Mouse (Mus musculus): ENCODE measurements at regions not wholly inside any gene's neighbourhood (a gene's known extent, or its start where the extent isn't known, plus 50 kb on each side); places are given as distances from the start of the nearest gene placed in this dataset.
"Not testable (repeated sequence)": the region's sequence is repeated elsewhere in the genome, so short reads cannot be mapped to it uniquely, and the experiment has no call there.

DNA sequence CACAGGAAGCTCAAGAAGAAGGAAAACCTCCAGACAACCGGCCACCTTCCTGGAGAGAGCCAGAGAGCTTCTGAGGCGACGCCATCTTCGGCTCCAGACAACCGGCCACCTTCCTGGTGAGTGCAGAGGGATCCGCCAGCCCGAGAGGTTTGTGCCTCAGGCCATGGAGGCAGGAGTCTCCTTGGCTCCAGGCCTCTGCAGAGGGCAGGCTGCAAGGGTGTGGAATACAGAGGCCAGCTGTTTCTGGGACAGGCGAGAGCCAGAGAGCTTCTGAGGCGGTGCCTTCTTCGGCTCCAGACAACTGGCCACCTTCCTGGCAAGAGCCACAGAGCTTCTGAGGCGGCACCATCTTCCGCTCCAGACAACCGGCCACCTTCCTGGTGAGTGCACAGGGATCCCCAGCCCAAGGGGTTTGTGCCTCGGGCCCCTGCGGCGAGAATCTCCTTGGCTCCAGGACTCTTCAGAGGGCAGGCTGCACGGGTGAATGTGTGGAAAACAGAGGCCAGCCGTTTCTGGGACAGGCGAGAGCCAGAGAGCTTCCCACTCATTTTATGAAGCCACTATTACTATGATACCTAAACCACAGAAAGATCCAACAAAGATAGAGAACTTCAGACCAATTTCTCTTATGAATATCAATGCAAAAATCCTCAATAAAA is 441.4 kb downstream of the Arl6ip6 start:
- DNase-seq: not testable (repeated sequence)

DNA sequence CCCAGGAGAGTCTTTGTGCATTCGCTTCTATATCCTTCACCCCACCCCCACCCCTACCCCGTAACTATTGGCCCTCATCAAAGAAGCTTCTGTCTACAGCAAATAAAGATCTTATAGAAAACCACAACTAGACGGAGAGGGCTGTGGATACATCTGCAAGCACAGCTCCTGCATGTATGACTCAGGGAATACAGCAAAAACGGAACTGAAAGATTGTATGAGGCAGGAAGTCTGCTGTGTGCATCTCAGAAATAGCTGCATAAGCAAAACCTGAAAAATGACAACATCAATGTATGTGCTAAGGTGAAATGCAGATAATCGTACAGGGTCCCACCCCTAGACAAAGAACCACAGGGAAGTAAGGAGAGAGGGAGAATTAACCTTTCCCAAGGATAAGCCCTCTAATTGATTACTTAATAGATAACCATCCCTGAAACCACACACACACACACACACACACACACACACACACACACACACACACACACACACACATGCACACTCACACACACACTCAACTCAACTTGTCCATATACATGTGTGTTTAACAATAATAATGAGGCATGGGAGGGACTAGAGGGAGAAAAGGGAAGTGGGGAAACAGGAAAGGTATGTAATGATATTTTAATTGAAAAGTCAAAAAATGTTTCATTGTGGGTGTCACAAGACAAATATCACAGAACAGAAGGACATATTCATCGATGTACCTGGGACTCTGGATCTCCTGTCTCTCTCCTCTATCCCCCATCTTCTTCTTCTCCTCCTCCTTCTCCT is 416.6 kb downstream of the Rprm start:
- DNase-seq: no peak

GRCm38 (mm10) chr2:53680350-53681011 is 404.9 kb downstream of the Rprm start:
- no peak for DNase-seq

GRCm38 (mm10) chr2:53682599-53682998 is 402.8 kb downstream of the Rprm start:
- DNase-seq: no peak

DNA sequence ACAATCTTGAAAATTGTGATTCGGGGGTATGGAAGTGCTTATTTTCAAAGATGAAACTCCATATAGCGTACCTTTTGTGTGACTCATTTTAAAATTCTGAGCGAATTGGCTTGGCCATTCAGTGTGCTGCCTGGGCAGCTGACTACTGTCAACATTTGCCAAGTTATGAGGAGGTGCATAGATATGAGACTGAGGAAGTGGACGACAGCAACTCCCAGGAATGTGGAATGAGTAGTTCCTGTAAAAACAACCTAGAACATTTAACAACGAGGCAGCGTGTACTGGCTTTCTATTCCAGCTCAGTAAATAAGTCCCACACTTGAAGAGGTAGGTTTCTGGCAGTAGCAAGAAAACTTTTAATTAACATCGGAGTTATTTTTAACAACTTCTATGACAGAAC is 398.1 kb downstream of the Rprm start:
- DNase-seq: no peak

DNA sequence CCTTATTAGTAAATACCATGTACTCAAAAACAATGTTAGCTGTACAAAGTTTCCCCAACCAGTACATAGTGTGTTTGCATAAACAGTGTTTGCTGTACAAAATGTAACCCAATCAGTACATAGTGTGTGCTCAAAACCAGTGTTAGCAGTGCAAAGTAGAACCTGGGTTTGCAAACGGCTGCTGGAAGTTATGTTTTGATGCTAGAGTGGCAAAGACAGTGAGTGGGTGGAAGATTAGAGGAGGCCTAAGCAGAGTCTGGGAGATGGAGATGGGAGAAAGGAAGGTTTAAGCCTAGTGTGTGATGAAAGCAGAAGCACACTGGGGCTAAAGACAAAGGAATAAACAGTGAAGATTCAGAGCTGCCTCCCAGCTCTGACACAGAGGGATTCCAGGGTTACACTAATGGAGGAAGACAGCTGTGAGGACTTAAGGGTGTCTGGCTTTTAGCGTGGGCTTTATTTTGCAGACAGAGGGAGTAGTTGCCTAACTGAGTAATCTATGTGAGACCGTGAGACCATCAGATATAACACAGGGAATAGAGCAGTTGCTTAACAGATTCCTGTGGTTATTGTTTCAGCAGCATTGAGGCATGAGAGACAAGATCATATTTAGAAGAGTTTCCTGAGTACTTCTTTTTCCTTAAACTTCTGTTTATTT is 396.0 kb downstream of the Rprm start:
- DNase-seq: no peak

DNA sequence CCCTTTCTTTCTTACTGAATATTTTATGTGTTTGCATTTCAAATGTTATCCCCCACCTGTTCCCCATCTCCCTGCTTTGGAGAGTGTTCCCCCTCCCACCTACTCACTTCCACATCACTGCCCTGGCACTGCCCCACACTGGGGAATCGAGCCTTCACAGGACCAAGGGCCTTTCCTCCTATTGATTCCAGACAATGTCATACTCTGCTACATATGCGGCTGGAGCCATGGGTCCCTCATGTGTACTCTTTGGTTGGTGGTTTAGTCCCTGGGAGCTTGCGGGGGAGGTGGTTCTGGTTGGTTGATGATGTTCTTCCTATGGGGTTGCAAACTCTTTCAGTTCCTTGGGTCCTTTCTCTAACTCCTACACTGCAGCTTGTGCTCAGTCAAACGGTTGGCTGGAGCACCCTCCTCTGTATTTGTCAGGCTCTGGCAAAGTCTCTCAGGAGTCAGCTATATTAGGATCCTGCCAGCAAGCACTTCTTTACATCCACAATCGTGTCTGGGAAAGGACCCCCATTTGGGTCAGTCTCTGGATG is 393.7 kb downstream of the Rprm start:
- DNase-seq: no peak

DNA sequence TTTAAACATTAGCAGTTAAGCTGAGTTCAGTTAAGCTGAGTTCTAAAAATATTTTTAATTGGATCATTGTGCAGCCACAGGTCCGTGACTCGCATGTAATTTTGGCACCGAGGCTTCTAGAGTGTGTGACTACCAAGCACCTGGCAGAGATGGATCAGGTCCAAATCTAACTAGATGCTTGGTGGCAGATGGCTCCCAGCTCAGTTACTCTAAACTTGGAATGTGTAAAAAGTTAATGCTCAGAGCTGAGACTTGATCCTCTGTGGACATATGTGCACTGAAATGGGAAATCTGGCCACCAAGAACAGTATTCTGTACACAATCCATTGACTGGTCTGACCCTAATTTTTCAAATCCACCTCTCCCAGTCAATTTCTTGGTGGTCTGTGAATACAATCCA is 374.1 kb downstream of the Rprm start:
- DNase-seq: no peak

- no peak for DNase-seq
Observed at GRCm38 (mm10) chr2:53713106-53713640, 372.2 kb downstream of the Rprm start.

DNA sequence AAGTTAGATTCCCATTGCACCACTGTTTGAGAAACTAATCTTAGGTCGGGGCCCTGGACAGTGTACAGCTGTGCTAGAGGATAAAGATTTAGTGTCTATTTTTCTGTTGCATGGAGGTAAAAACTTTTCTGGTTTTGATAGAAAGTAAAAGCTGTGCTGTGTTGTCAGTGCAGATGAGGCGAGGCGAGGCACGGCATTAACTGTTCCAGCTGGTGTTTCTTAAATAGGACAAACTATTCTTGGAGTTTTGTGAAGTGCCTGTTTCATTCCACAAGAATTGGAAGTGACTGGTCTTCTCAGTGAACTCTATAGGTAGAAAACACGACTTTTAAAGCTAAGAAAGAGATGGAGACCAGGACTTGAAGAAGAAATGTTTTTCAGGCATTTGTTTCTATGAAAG is 370.3 kb downstream of the Rprm start:
- DNase-seq: no peak

- no peak for DNase-seq
Observed at GRCm38 (mm10) chr2:53723231-53723630, 362.1 kb downstream of the Rprm start.

DNA sequence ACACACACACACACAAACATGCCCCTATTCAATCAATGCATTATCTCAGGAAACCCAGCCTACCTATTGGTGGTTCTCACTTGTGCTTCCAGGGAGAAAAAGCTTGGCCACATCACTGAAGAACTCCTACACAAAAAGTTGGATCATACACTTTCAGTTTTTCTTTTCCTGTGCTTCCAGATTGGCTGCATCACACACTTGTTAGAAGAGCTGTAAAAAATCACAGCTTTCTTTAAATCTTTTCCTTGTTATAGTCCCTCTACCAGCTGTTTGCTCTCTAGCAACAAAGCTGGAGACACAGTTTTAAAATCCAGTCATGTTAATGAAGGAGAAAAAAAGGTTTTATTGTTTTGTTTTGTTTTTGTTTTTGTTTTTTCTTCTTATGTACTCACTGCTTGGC is 356.7 kb downstream of the Rprm start:
- no peak for DNase-seq

- no peak for DNase-seq
Observed at GRCm38 (mm10) chr2:53730451-53730850, 354.9 kb downstream of the Rprm start.

DNA sequence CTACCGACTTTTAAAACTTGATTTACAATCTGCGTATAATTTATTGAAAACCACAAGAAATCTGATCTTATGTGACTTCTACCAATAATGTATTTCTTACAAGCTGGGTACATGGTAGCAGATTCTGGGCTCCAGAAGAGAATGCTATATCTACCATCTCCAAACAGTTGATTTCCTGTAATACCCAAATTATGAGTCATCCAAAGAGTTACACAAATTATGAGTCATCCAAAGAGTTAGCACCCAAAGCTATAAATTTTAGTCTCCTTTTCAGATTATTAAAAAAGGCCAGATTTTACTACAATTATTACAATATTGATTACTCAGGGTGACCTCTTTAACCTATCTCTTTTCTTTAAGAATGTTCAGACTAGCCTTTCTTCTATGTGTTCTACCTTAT is 321.9 kb downstream of the Rprm start:
- no peak for DNase-seq

DNA sequence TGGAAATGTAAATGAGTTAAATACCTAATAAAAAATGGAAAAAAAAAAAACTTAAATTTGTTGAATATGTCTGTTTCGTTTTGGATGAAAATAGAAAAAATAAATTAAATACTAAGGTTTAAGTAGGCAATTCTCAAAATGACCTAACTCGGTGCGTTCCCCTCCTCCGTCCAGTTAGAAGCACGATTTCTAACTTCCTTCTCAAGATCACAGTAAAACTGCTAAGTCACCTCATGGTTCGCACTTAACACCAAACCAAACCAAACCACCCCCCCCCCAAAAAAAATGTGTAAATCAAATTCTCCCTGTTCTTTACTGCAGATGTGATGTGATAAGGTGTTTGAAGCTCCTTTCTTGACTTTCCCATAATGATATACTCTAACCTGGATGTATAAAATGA is 303.3 kb downstream of the Rprm start:
- not testable (repeated sequence) for DNase-seq

DNA sequence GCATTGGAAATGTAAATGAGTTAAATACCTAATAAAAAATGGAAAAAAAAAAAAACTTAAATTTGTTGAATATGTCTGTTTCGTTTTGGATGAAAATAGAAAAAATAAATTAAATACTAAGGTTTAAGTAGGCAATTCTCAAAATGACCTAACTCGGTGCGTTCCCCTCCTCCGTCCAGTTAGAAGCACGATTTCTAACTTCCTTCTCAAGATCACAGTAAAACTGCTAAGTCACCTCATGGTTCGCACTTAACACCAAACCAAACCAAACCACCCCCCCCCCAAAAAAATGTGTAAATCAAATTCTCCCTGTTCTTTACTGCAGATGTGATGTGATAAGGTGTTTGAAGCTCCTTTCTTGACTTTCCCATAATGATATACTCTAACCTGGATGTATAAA is 296.8 kb downstream of the Rprm start:
- DNase-seq: not testable (repeated sequence)

DNA sequence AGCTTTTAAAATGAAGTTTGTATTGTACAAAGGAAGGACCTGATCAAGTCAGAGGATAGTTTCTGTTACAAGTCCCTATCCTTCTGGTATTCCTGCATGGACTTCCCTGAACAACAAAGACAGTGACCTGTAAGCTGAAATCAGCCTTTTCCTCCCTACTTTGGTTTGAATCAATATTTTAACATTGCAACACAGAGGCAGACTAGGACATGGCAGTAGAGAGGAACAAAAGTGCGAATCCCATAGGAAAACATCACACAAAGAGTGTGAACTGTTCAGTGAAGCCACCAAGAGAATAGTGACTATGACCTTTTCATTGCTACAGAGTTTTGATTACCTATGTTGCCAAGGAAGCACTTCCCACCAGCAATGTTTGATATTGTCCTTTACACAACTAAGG is 288.7 kb downstream of the Rprm start:
- DNase-seq: no peak

GRCm38 (mm10) chr2:53803666-53804065 is 281.7 kb downstream of the Rprm start:
- DNase-seq: no peak

- DNase-seq: no peak
Observed at GRCm38 (mm10) chr2:53850815-53851528, 234.4 kb downstream of the Rprm start.
